Mouse (Mus musculus) lung, adult 2 months (tissue): ENCODE data around the gene Gsdme.

Source experiments
- CTCF ChIP-seq: fragments of 200-500 bp; IDR thresholded peaks from 2 replicates; pipeline ENCODE4 v1.5.1; 2011; ENCODE audit warnings: mild to moderate bottlenecking, low read length, control low read depth; ENCODE audit not compliant: insufficient read depth
- POLR2A ChIP-seq: fragments of 200-500 bp; IDR thresholded peaks from 2 replicates; pipeline ENCODE4 v1.6.1; 2011; ENCODE audit warnings: low read depth, mild to moderate bottlenecking, control low read depth, low read length, borderline replicate concordance; ENCODE audit errors: extremely low read depth

DNA sequence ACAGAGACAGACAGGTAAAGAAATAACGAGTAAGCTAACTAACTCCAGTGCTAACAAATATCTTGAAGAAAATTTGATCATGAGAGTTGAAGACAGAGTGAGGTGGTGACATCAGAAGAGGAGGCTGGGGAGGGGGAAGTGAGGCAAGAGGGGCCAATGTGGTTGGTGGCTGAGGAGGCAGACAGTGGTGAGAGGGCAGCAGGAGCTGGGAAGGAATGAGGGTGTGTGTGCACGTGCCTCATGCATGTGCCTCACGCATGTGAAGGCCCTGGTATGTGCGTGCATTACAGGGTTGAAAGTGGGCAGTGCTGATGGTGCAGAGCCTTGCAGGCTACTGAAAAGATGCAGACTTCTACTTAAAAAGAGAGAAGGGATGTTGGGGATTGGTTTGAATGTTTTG lies 43.0 kb upstream of the Gsdme start:
- TF ChIP-seq CTCF (no peak), POLR2A (no peak)
